8 mouse cellular contexts compared by ENCODE assay signal in genomic region chr10:80159561-80160454, GRCm38 (mm10). TPM values are rescaled to one million over a fixed set of nuclear protein-coding genes. Genes with fewer than 3 reads are reported as not detected.
A peak's percentile ranks its signal among the peaks of the same experiment; 100 is the strongest.
DNase-seq lines count a peak whose midpoint lies in the region; ATAC-seq and TF ChIP-seq lines count a peak whose summit lies in the region.

No protein-coding gene starts in this region.

- peak; percentile 87 for ATAC-seq in embryonic facial prominence, embryonic 15.5 days (ENCODE audit: insufficient number of reproducible peaks, low FRiP score, low TSS enrichment, low read depth)
- ATAC-seq in kidney, embryonic 14.5 days (ENCODE audit: low FRiP score, low TSS enrichment), result peak; percentile 70
- peak; percentile 68 for ATAC-seq in monocyte, adult 5-6 weeks (replicated peaks; ENCODE audit: insufficient number of reproducible peaks, low FRiP score, low TSS enrichment, poor library complexity, severe bottlenecking)

- no peaks in the 10 kb centered on the region for H3K27me3 ChIP-seq in embryonic facial prominence, embryonic 15.5 days
- no peaks in the 10 kb centered on the region for H3K27me3 ChIP-seq in kidney, embryonic 14.5 days (ENCODE audit: control insufficient read depth, insufficient read depth, low read length)

- peak overlapping the region; percentile 23; the same call in 1 of the 2 replicates for H3K9ac ChIP-seq in embryonic facial prominence, embryonic 15.5 days
- peak overlapping the region; percentile 45; the same call in 1 of the 2 replicates for H3K9ac ChIP-seq in kidney, embryonic 14.5 days (ENCODE audit: low read depth, low read length)

- peak overlapping the region; percentile 79 for H3K4me2 ChIP-seq in embryonic facial prominence, embryonic 15.5 days (replicated peaks)
- peak overlapping the region; percentile 74 for H3K4me2 ChIP-seq in kidney, embryonic 14.5 days (replicated peaks; ENCODE audit: low read depth, low read length)

- DNase-seq in 416B (ENCODE audit: low read depth) (peak; percentile 99), liver (peak; percentile 99)
- peak; percentile 99 for DNase-seq in heart, adult 9 months (ENCODE audit: low spot score in 2 of 2)
- DNase-seq in spleen, postnatal 4 days (ENCODE audit: low spot score in 2 of 2), result peak; percentile 97 to 98

- under 1% methylated on average over 55 of the region's 55 CpGs for WGBS in bone marrow, adult 2 months
- under 1% methylated on average over 55 of the region's 55 CpGs for WGBS in embryonic facial prominence, embryonic 15.5 days
- under 1% methylated on average over 55 of the region's 55 CpGs for WGBS in kidney, embryonic 14.5 days

- TF ChIP-seq CTCF in bone marrow, adult 2 months (IDR thresholded peaks at IDR 0.05; ENCODE audit: control insufficient read depth, insufficient read depth, low read length), result no peak

- H3K27ac ChIP-seq in bone marrow, adult 2 months (ENCODE audit: control insufficient read depth, insufficient read depth, low read depth, low read length, poor library complexity), result peak overlapping the region; percentile 95
- H3K27ac ChIP-seq in embryonic facial prominence, embryonic 15.5 days (replicated peaks), result peak overlapping the region; percentile 98
- peak overlapping the region; percentile 99 for H3K27ac ChIP-seq in kidney, embryonic 14.5 days (ENCODE audit: low read depth, low read length)

- peak; percentile 14; the same call in 1 of the 2 replicates for TF ChIP-seq POLR2A in bone marrow, adult 2 months (IDR thresholded peaks at IDR 0.05; ENCODE audit: borderline replicate concordance, control insufficient read depth, low read depth, low read length)

- peaks cover 28% of the 10 kb centered on the region for H3K4me1 ChIP-seq in bone marrow, adult 2 months (ENCODE audit: control insufficient read depth, insufficient read depth, low read length)
- peaks cover 94% of the 10 kb centered on the region for H3K4me1 ChIP-seq in embryonic facial prominence, embryonic 15.5 days
- H3K4me1 ChIP-seq in kidney, embryonic 14.5 days (ENCODE audit: control insufficient read depth, insufficient read depth, low read length), result peaks cover 88% of the 10 kb centered on the region

- peak overlapping the region; percentile 78 for H3K4me3 ChIP-seq in bone marrow, adult 2 months (replicated peaks; ENCODE audit: control insufficient read depth, low read depth, low read length)
- peak overlapping the region; percentile 47 for H3K4me3 ChIP-seq in embryonic facial prominence, embryonic 15.5 days (replicated peaks)
- H3K4me3 ChIP-seq in kidney, embryonic 14.5 days (ENCODE audit: low read length), result peak overlapping the region; percentile 37

- H3K36me3 ChIP-seq in embryonic facial prominence, embryonic 15.5 days, result peaks cover 29% of the 10 kb centered on the region
- H3K36me3 ChIP-seq in kidney, embryonic 14.5 days (ENCODE audit: control insufficient read depth, insufficient read depth, low read length), result peaks cover 30% of the 10 kb centered on the region

- H3K9me3 ChIP-seq in embryonic facial prominence, embryonic 15.5 days (replicated peaks), result no peaks in the 10 kb centered on the region
- H3K9me3 ChIP-seq in kidney, embryonic 14.5 days (ENCODE audit: control insufficient read depth, low read length), result no peaks in the 10 kb centered on the region

RNA-seq across cellular contexts. Expression of gene Cirbp, which starts 6.0 kb away (rescaled TPM):
- 200 and 277 TPM in 2 replicates for polyA plus RNA-seq in bone marrow, adult 2 months (2011; ENCODE audit: insufficient read depth, insufficient read length, low replicate concordance, missing spikeins)
- 102 and 116 TPM in 2 replicates for polyA plus RNA-seq in embryonic facial prominence, embryonic 15.5 days (2015; fragmentation: Nextera tagmentation; extraction: Ambion mirVana)
- 80.0 and 104 TPM in 2 replicates for polyA plus RNA-seq in kidney, embryonic 14.5 days (2014; fragmentation: Nextera tagmentation; extraction: Ambion mirVana)
- 137 to 163 TPM (median 145 TPM) in 3 replicates for total RNA-seq in monocyte, adult 5-6 weeks (2017)

RNA-seq across cellular contexts. Expression of gene Midn, which starts 11.7 kb away (rescaled TPM):
- 36.0 and 53.2 TPM in 2 replicates for polyA plus RNA-seq in bone marrow, adult 2 months (2011; ENCODE audit: insufficient read depth, insufficient read length, low replicate concordance, missing spikeins)
- polyA plus RNA-seq in embryonic facial prominence, embryonic 15.5 days (2015; fragmentation: Nextera tagmentation; extraction: Ambion mirVana), result 18.3 and 20.4 TPM in 2 replicates
- 42.3 and 46.2 TPM in 2 replicates for polyA plus RNA-seq in kidney, embryonic 14.5 days (2014; fragmentation: Nextera tagmentation; extraction: Ambion mirVana)
- total RNA-seq in monocyte, adult 5-6 weeks (2017), result 27.3 to 65.5 TPM (median 29.9 TPM) in 3 replicates

RNA-seq across cellular contexts. Expression of gene 1600002K03Rik, which starts 12.9 kb away (rescaled TPM):
- 8.8 and 23.7 TPM in 2 replicates for polyA plus RNA-seq in bone marrow, adult 2 months (2011; ENCODE audit: insufficient read depth, insufficient read length, low replicate concordance, missing spikeins)
- 12.0 and 13.6 TPM in 2 replicates for polyA plus RNA-seq in embryonic facial prominence, embryonic 15.5 days (2015; fragmentation: Nextera tagmentation; extraction: Ambion mirVana)
- polyA plus RNA-seq in kidney, embryonic 14.5 days (2014; fragmentation: Nextera tagmentation; extraction: Ambion mirVana), result 10.3 and 12.1 TPM in 2 replicates
- total RNA-seq in monocyte, adult 5-6 weeks (2017), result 16.2 to 29.1 TPM (median 18.0 TPM) in 3 replicates

RNA-seq across cellular contexts. Expression of gene Cbarp, which starts 19.2 kb away (rescaled TPM):
- 3.4 and 3.7 TPM in 2 replicates for polyA plus RNA-seq in bone marrow, adult 2 months (2011; ENCODE audit: insufficient read depth, insufficient read length, low replicate concordance, missing spikeins)
- 9.3 and 10.9 TPM in 2 replicates for polyA plus RNA-seq in embryonic facial prominence, embryonic 15.5 days (2015; fragmentation: Nextera tagmentation; extraction: Ambion mirVana)
- polyA plus RNA-seq in kidney, embryonic 14.5 days (2014; fragmentation: Nextera tagmentation; extraction: Ambion mirVana), result 8.1 and 8.4 TPM in 2 replicates
- total RNA-seq in monocyte, adult 5-6 weeks (2017), result 0.29 to 5.8 TPM (median 4.1 TPM) in 3 replicates

RNA-seq across cellular contexts. Expression of gene Efna2, which starts 19.5 kb away (rescaled TPM):
- 0.70 TPM in 1 of 2 replicates, not detected in the other for polyA plus RNA-seq in bone marrow, adult 2 months (2011; ENCODE audit: insufficient read depth, insufficient read length, low replicate concordance, missing spikeins)
- polyA plus RNA-seq in embryonic facial prominence, embryonic 15.5 days (2015; fragmentation: Nextera tagmentation; extraction: Ambion mirVana), result 30.9 and 31.8 TPM in 2 replicates
- polyA plus RNA-seq in kidney, embryonic 14.5 days (2014; fragmentation: Nextera tagmentation; extraction: Ambion mirVana), result 15.4 and 17.3 TPM in 2 replicates
- 1.0 TPM in 1 of 3 replicates, not detected in the others for total RNA-seq in monocyte, adult 5-6 weeks (2017)

Comparison
In these comparisons a context has a peak if more than half of its experiments do, and no peak if none do; other contexts are left out.
1. Peak in every context shown above with its lines: DNase-seq, ATAC-seq, H3K4me3 ChIP-seq and H3K27ac ChIP-seq.